8 mouse cellular contexts compared by ENCODE assay signal in the genomic region with DNA sequence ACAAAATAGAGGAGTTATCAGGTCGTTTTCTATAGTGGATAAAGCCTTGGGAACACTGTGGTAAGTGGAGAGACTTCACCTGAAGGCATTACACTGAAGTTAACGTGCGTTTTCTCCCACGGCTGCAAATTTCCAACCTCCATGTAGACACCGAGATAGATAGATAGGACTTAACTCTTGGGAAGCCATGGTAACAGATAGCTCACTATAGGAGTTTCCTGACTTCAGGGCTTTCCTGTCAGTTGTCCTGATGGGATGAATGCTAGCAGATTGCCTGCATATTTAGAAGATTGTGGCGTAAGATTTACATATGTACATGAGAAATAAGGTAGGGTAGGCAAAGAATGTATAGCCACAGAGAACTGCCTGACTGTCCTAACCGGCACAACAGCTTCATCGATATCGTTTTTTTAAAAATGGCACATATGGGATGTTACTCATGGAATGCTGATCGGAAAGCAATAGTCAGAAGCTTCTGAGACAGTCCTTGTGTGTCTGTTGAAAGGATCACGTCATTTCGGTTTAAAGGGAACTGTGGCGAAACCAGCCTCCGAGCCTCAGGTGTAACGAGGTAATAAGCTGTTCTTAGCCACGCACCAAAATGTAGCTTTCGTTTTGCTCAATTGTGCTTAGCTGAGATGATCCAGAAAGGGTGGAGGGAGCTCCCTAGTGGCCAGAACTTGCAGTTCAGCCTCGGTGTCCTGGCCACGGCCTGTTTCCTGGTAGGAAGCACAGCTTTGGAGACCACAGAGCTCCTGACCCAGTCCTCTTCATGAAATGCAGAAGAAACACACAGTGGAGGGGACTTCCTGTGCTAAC.
DNase-seq lines count a peak whose midpoint lies in the region; ATAC-seq lines count a peak whose summit lies in the region.

No protein-coding gene starts in this region.

- H3K9ac ChIP-seq in heart, embryonic 14.5 days (ENCODE audit: low read length): peak overlapping the region; percentile 62
- H3K9ac ChIP-seq in liver, embryonic 13.5 days: peak overlapping the region; percentile 36; the same call in 1 of the 2 replicates
- H3K9ac ChIP-seq in stomach, embryonic 16.5 days (ENCODE audit: low read length): peak overlapping the region; percentile 58

- peak overlapping the region; percentile 81 for H3K4me3 ChIP-seq in brown adipose tissue, adult 24 weeks (ENCODE audit: insufficient read depth, low read depth, low read length)
- peak overlapping the region; percentile 42 to 58 for H3K4me3 ChIP-seq in heart, embryonic 14.5 days (ENCODE audit: control insufficient read depth in 1 of 2, insufficient read depth in 1 of 2, low read depth in 1 of 2, low read length in 2 of 2)
- peak overlapping the region; percentile 56 for H3K4me3 ChIP-seq in liver, embryonic 13.5 days (replicated peaks)
- H3K4me3 ChIP-seq in stomach, embryonic 16.5 days (replicated peaks; ENCODE audit: low read length): peak overlapping the region; percentile 49

- H3K9me3 ChIP-seq in heart, embryonic 14.5 days (ENCODE audit: control insufficient read depth, low read length): no peaks in the 10 kb centered on the region
- H3K9me3 ChIP-seq in liver, embryonic 13.5 days (replicated peaks): no peaks in the 10 kb centered on the region
- no peaks in the 10 kb centered on the region for H3K9me3 ChIP-seq in stomach, embryonic 16.5 days (replicated peaks; ENCODE audit: control insufficient read depth, low read length)

- peak; percentile 91 for DNase-seq in CD4-positive, CD25-positive, alpha-beta regulatory T cell, adult 2 months (ENCODE audit: low read depth, low spot score)
- DNase-seq in fibroblast of lung, adult 2 months (ENCODE audit: low read depth): peak; percentile 73
- DNase-seq in kidney, postnatal 14 days: peak; percentile 88
- peak; percentile 51 for DNase-seq in liver, embryonic 13.5 days
- DNase-seq in neural tube, embryonic 10.5 days (ENCODE audit: extremely low spot score, low spot score): peak; percentile 79

- no peaks in the 10 kb centered on the region for H3K4me1 ChIP-seq in brown adipose tissue, adult 24 weeks (ENCODE audit: control insufficient read depth, insufficient read depth, insufficient read length, low read length)
- H3K4me1 ChIP-seq in heart, embryonic 14.5 days (ENCODE audit: control insufficient read depth in 2 of 2, insufficient read depth in 2 of 2, low read length in 2 of 2): peaks cover 0 to 4% of the 10 kb centered on the region in 2 experiments; a peak in 1 of 4 replicates
- peaks cover 4% of the 10 kb centered on the region for H3K4me1 ChIP-seq in liver, embryonic 13.5 days (replicated peaks)
- no peaks in the 10 kb centered on the region for H3K4me1 ChIP-seq in stomach, embryonic 16.5 days (ENCODE audit: control insufficient read depth, insufficient read depth, low read length)

- no peaks in the 10 kb centered on the region for H3K36me3 ChIP-seq in heart, embryonic 14.5 days (ENCODE audit: control insufficient read depth, insufficient read depth, low read length)
- H3K36me3 ChIP-seq in liver, embryonic 13.5 days: no peaks in the 10 kb centered on the region
- H3K36me3 ChIP-seq in stomach, embryonic 16.5 days (ENCODE audit: control insufficient read depth, insufficient read depth, low read length): no peaks in the 10 kb centered on the region

- WGBS in heart, embryonic 14.5 days: 30% methylated on average over 19 of the region's 19 CpGs
- 32% methylated on average over 19 of the region's 19 CpGs for WGBS in liver, embryonic 13.5 days (ENCODE audit: insufficient replicate concordance)
- WGBS in stomach, embryonic 16.5 days: 38% methylated on average over 19 of the region's 19 CpGs

- no peaks in the 10 kb centered on the region for H3K27me3 ChIP-seq in heart, embryonic 14.5 days (ENCODE audit: control insufficient read depth, insufficient read depth, low read length)
- H3K27me3 ChIP-seq in liver, embryonic 13.5 days: no peaks in the 10 kb centered on the region
- no peaks in the 10 kb centered on the region for H3K27me3 ChIP-seq in stomach, embryonic 16.5 days (ENCODE audit: control insufficient read depth, insufficient read depth, low read length)

- peak overlapping the region; percentile 64 for H3K4me2 ChIP-seq in heart, embryonic 14.5 days (ENCODE audit: low read length)
- peak overlapping the region; percentile 64 for H3K4me2 ChIP-seq in liver, embryonic 13.5 days
- peak overlapping the region; percentile 50 for H3K4me2 ChIP-seq in stomach, embryonic 16.5 days (ENCODE audit: low read depth, low read length)

- H3K27ac ChIP-seq in brown adipose tissue, adult 24 weeks (replicated peaks; ENCODE audit: low read depth, low read length): no peak overlapping the region
- no peak overlapping the region for H3K27ac ChIP-seq in heart, embryonic 14.5 days (replicated peaks in 1 of 2; ENCODE audit: control insufficient read depth in 1 of 2, insufficient read depth in 1 of 2, low read depth in 2 of 2, low read length in 2 of 2)
- no peak overlapping the region for H3K27ac ChIP-seq in liver, embryonic 13.5 days
- no peak overlapping the region for H3K27ac ChIP-seq in stomach, embryonic 16.5 days (ENCODE audit: low read length)

- peak; percentile 76; the same call in 1 of the 2 replicates for ATAC-seq in heart, embryonic 14.5 days (ENCODE audit: insufficient number of reproducible peaks, insufficient read depth, low FRiP score, low read depth)
- ATAC-seq in liver, embryonic 13.5 days (ENCODE audit: low read depth): peak; percentile 59
- ATAC-seq in stomach, embryonic 16.5 days (ENCODE audit: insufficient read depth, low FRiP score): peak; percentile 80; the same call in 1 of the 2 replicates
